In genomic region chr10:39162666-39163484, GRCm38 (mm10) we compare ENCODE assay signal across 11 mouse cellular contexts. TPM values are rescaled to one million over a fixed set of nuclear protein-coding genes. Genes with fewer than 3 reads are reported as not detected.
A peak's percentile ranks its signal among the peaks of the same experiment; 100 is the strongest.
DNase-seq lines count a peak whose midpoint lies in the region; ATAC-seq lines count a peak whose summit lies in the region.
"Had no signal": no experiment of that assay in that cellular context is flagged by ENCODE, and none has a peak within 500 bp of the region (broad histone marks: within the 10 kb centered on the region; RNA-seq: fewer than 3 reads in every experiment).

No protein-coding gene starts in this region.

- peak overlapping the region; percentile 55 for H3K4me2 ChIP-seq in lung, embryonic 16.5 days (ENCODE audit: low read depth, low read length)
- H3K4me2 ChIP-seq in stomach, embryonic 16.5 days (ENCODE audit: low read depth, low read length), result peak overlapping the region; percentile 39

- peak overlapping the region; percentile 28 for H3K4me3 ChIP-seq in lung, embryonic 16.5 days (ENCODE audit: low read length)
- H3K4me3 ChIP-seq in stomach, embryonic 16.5 days (replicated peaks; ENCODE audit: low read length), result peak overlapping the region; percentile 2; the same call in 1 of the 2 replicates

- no peaks in the 10 kb centered on the region for H3K36me3 ChIP-seq in lung, embryonic 16.5 days (ENCODE audit: control insufficient read depth, insufficient read depth, low read length)
- no peaks in the 10 kb centered on the region for H3K36me3 ChIP-seq in stomach, embryonic 16.5 days (ENCODE audit: control insufficient read depth, insufficient read depth, low read length)

- peak; percentile 23; the same call in 1 of the 2 replicates for ATAC-seq in lung, embryonic 16.5 days (ENCODE audit: low read depth)
- no peak for ATAC-seq in stomach, embryonic 16.5 days (ENCODE audit: insufficient read depth, low FRiP score)

- H3K9me3 ChIP-seq in lung, embryonic 16.5 days (ENCODE audit: control insufficient read depth, low read length), result no peaks in the 10 kb centered on the region
- no peaks in the 10 kb centered on the region for H3K9me3 ChIP-seq in stomach, embryonic 16.5 days (replicated peaks; ENCODE audit: control insufficient read depth, low read length)

- 14% methylated on average over 18 of the region's 18 CpGs for WGBS in lung, embryonic 16.5 days
- WGBS in stomach, embryonic 16.5 days, result 18% methylated on average over 18 of the region's 18 CpGs

- no peaks in the 10 kb centered on the region; the same call in 1 of the 2 replicates for H3K27me3 ChIP-seq in lung, embryonic 16.5 days (ENCODE audit: control insufficient read depth, insufficient read depth, low read depth, low read length)
- H3K27me3 ChIP-seq in stomach, embryonic 16.5 days (ENCODE audit: control insufficient read depth, insufficient read depth, low read length), result no peaks in the 10 kb centered on the region

- peak; percentile 22 to 33 for DNase-seq in cerebellum, postnatal 10 days
- DNase-seq in cerebellum, adult 9-10 months, result no peak
- no peak for DNase-seq in lung, postnatal 14 days
- DNase-seq in kidney, postnatal 4 days, result peak; percentile 62 to 70
- DNase-seq in left cerebral cortex, adult 8-10 months (ENCODE audit: low spot score in 2 of 2), result no peak
- DNase-seq in cerebellum, postnatal 4 days (ENCODE audit: low spot score in 2 of 2), result no peak
- DNase-seq: cerebellum, adult 2 months; gastrocnemius, postnatal 36 days; midbrain, embryonic 14.5 days had no signal

- peaks cover 11% of the 10 kb centered on the region for H3K4me1 ChIP-seq in lung, embryonic 16.5 days (replicated peaks; ENCODE audit: control insufficient read depth, insufficient read depth, low read length)
- H3K4me1 ChIP-seq in stomach, embryonic 16.5 days (ENCODE audit: control insufficient read depth, insufficient read depth, low read length), result 0 out of 2 replicates have a peak, but pooled peaks cover 10% of the 10 kb centered on the region

- no peak overlapping the region for H3K27ac ChIP-seq in lung, embryonic 16.5 days (ENCODE audit: low read length)
- H3K27ac ChIP-seq in stomach, embryonic 16.5 days (ENCODE audit: low read length), result no peak overlapping the region

- peak overlapping the region; percentile 9; the same call in 1 of the 2 replicates for H3K9ac ChIP-seq in lung, embryonic 16.5 days (ENCODE audit: low read length)
- H3K9ac ChIP-seq in stomach, embryonic 16.5 days (ENCODE audit: low read length), result no peak overlapping the region; the same call in 1 of the 2 replicates

RNA-seq across cellular contexts. Expression of gene Ccn6, which starts 0.7 kb away (rescaled TPM):
- 0.30 and 0.67 TPM in 2 replicates for polyA plus RNA-seq in lung, embryonic 16.5 days (2015; fragmentation: Nextera tagmentation; extraction: Ambion mirVana)
- polyA plus RNA-seq in stomach, embryonic 16.5 days (2015; fragmentation: Nextera tagmentation; extraction: Ambion mirVana), result 0.37 and 0.46 TPM in 2 replicates
- total RNA-seq in left cerebral cortex, adult 8-10 months (2022), result under 1 TPM in 3 of 4 experiments, not detected in 1; 0.35 to 0.59 (median 0.55) TPM
- total RNA-seq: gastrocnemius, postnatal 36 days had no signal

RNA-seq across cellular contexts. Expression of gene Tube1, which starts 29.1 kb away (rescaled TPM):
- 18.4 and 20.6 TPM in 2 replicates for polyA plus RNA-seq in lung, embryonic 16.5 days (2015; fragmentation: Nextera tagmentation; extraction: Ambion mirVana)
- polyA plus RNA-seq in stomach, embryonic 16.5 days (2015; fragmentation: Nextera tagmentation; extraction: Ambion mirVana), result 16.2 and 17.6 TPM in 2 replicates
- 1 to 10 TPM; 2.1 to 2.9 (median 2.2) TPM for total RNA-seq in left cerebral cortex, adult 8-10 months (2022)

RNA-seq across cellular contexts. Expression of gene Fam229b, which starts 29.2 kb away (rescaled TPM):
- 12.3 and 12.5 TPM in 2 replicates for polyA plus RNA-seq in lung, embryonic 16.5 days (2015; fragmentation: Nextera tagmentation; extraction: Ambion mirVana)
- polyA plus RNA-seq in stomach, embryonic 16.5 days (2015; fragmentation: Nextera tagmentation; extraction: Ambion mirVana), result 8.0 and 9.7 TPM in 2 replicates
- total RNA-seq in left cerebral cortex, adult 8-10 months (2022), result 10 to 100 TPM; 12.8 to 16.9 (median 15.3) TPM

Comparison
In these comparisons a context has a peak if more than half of its experiments do, and no peak if none do; other contexts are left out.
1. DNase-seq: peak in cerebellum, postnatal 10 days (2 of 2) and kidney, postnatal 4 days (2 of 2); none in cerebellum, adult 9-10 months (single experiment), lung, postnatal 14 days (single experiment), left cerebral cortex, adult 8-10 months (0 of 2) and cerebellum, postnatal 4 days (0 of 2).